Mouse (Mus musculus): ENCODE data around the gene Irf2bp1. TPM values are rescaled to one million over a fixed set of nuclear protein-coding genes. Genes with fewer than 3 reads are reported as not detected.

Gene Irf2bp1
- total RNA-seq, 2 experiments from 2014 or later: 24.2 to 24.4 TPM

Other genes with a start within 250 kb of the Irf2bp1 start
- gene Psg19, start 205.5 kb upstream of the Irf2bp1 start, total RNA-seq (2021): not detected
- gene Psg17, start 182.4 kb upstream of the Irf2bp1 start, total RNA-seq (2021): not detected
- 1 to 10 TPM; 5.4 to 6.5 TPM for gene Mill2, start 164.1 kb upstream of the Irf2bp1 start, total RNA-seq (2021)
- 1 to 10 TPM; 2.0 to 3.3 TPM for gene Pglyrp1, start 132.7 kb upstream of the Irf2bp1 start, total RNA-seq (2021)
- gene Ccdc61, start 93.6 kb upstream of the Irf2bp1 start, total RNA-seq (2021): 1 to 10 TPM; 9.0 to 9.5 TPM
- 10 to 100 TPM in 1 of 2 experiments, 1 to 10 TPM in 1; 9.6 to 10.1 TPM for gene Nova2, start 78.2 kb upstream of the Irf2bp1 start, total RNA-seq (2021)
- gene Nanos2, start 16.6 kb upstream of the Irf2bp1 start, total RNA-seq (2021): not detected
- gene Mypop, start 12.8 kb upstream of the Irf2bp1 start, total RNA-seq (2021): 1 to 10 TPM; 2.5 to 2.8 TPM
- not detected for gene Foxa3, start 19.5 kb downstream of the Irf2bp1 start, total RNA-seq (2021)
- 10 to 100 TPM; 64.6 to 66.5 TPM for gene Sympk, start 20.3 kb downstream of the Irf2bp1 start, total RNA-seq (2021)
- not detected for gene Rsph6a, start 50.6 kb downstream of the Irf2bp1 start, total RNA-seq (2021)
- 10 to 100 TPM; 42.1 to 45.1 TPM for gene Dmwd, start 72.2 kb downstream of the Irf2bp1 start, total RNA-seq (2021)
- 100 to 1,000 TPM; 473 to 516 TPM for gene Dmpk, start 79.8 kb downstream of the Irf2bp1 start, total RNA-seq (2021)
- 1 to 10 TPM; 9.0 to 9.1 TPM for gene Six5, start 90.5 kb downstream of the Irf2bp1 start, total RNA-seq (2021)
- gene Gm4969, start 114.3 kb downstream of the Irf2bp1 start, total RNA-seq (2021): under 1 TPM in 1 of 2 experiments, not detected in 1; 0.12 TPM
- gene Fbxo46, start 115.8 kb downstream of the Irf2bp1 start, total RNA-seq (2021): 1 to 10 TPM; 5.7 to 6.6 TPM
- 1 to 10 TPM; 5.9 to 6.1 TPM for gene Qpctl, start 145.2 kb downstream of the Irf2bp1 start, total RNA-seq (2021)
- gene Snrpd2, start 145.7 kb downstream of the Irf2bp1 start, total RNA-seq (2021): 10 to 100 TPM; 62.8 to 70.8 TPM
- gene Gipr, start 162.1 kb downstream of the Irf2bp1 start, total RNA-seq (2021): under 1 TPM; 0.37 to 0.55 TPM
- 10 to 100 TPM; 37.9 to 43.0 TPM for gene Eml2, start 172.4 kb downstream of the Irf2bp1 start, total RNA-seq (2021)
- 10 to 100 TPM in 1 of 2 experiments, 1 to 10 TPM in 1; 9.9 to 11.2 TPM for gene Gpr4, start 208.5 kb downstream of the Irf2bp1 start, total RNA-seq (2021)
- gene Opa3, start 224.3 kb downstream of the Irf2bp1 start, total RNA-seq (2021): 10 to 100 TPM; 54.8 to 58.3 TPM

All from heart, postnatal 14 days (tissue).